Mouse (Mus musculus) midbrain, embryonic 15.5 days (tissue): ENCODE results near the gene Arl3. TPM values are rescaled to one million over a fixed set of nuclear protein-coding genes. Genes with fewer than 3 reads are reported as not detected.

Source experiments
- ATAC-seq: fragments of 200-750 bp; cut with Nextera tagmentation; replicated peaks from 2 replicates; pipeline ENCODE4 v1.8.0; 2017; ENCODE audit warnings: moderate TSS enrichment
- H3K27ac ChIP-seq: fragments of 300-500 bp; sonication (generic); 2 replicates; pipeline ENCODE4 v1.5.1; 2015; ENCODE audit warnings: mild to moderate bottlenecking, inconsistent platforms
- H3K27me3 ChIP-seq: fragments of 300-500 bp; sonication (generic); replicated peaks from 2 replicates; pipeline ENCODE4 v1.6.1; 2015; ENCODE audit warnings: inconsistent platforms
- H3K36me3 ChIP-seq: fragments of 300-500 bp; sonication (generic); replicated peaks from 2 replicates; pipeline ENCODE4 v1.6.1; 2015; ENCODE audit warnings: inconsistent platforms
- H3K4me1 ChIP-seq: fragments of 300-500 bp; sonication (generic); 2 replicates; pipeline ENCODE4 v1.6.1; 2015; ENCODE audit warnings: inconsistent platforms
- H3K4me2 ChIP-seq: fragments of 300-500 bp; sonication (generic); 2 replicates; pipeline ENCODE4 v1.6.1; 2015; ENCODE audit warnings: inconsistent platforms, mild to moderate bottlenecking, moderate library complexity
- H3K4me3 ChIP-seq: fragments of 300-500 bp; sonication (generic); 2 replicates; pipeline ENCODE4 v1.5.1; 2015; ENCODE audit warnings: mild to moderate bottlenecking, inconsistent platforms
- H3K9ac ChIP-seq: fragments of 300-500 bp; sonication (generic); 2 replicates; pipeline ENCODE4 v1.6.1; 2015; ENCODE audit warnings: mild to moderate bottlenecking, inconsistent platforms
- H3K9me3 ChIP-seq: fragments of 300-500 bp; sonication (generic); 2 replicates; pipeline ENCODE4 v1.6.1; 2016; ENCODE audit warnings: inconsistent platforms
- WGBS: fragments of 180-500 bp; shearing (Covaris S2); methylation state at CpG from one replicate; pipeline ENCODE4 v1.1.7; 2015; ENCODE audit warnings: mixed read lengths; 5-methylcytosine and 5-hydroxymethylcytosine counted together
- polyA plus RNA-seq: library from polyadenylated mRNA; unstranded; fragments of >200 nt; fragmentation: Nextera tagmentation; extraction: Ambion mirVana; gene quantifications from 2 replicates; pipeline ENCODE4 v1.2.1, GENCODE M21; 2015

The Arl3 gene
- polyA plus RNA-seq, 1 experiment from 2014 or later, result 210 TPM

DNA sequence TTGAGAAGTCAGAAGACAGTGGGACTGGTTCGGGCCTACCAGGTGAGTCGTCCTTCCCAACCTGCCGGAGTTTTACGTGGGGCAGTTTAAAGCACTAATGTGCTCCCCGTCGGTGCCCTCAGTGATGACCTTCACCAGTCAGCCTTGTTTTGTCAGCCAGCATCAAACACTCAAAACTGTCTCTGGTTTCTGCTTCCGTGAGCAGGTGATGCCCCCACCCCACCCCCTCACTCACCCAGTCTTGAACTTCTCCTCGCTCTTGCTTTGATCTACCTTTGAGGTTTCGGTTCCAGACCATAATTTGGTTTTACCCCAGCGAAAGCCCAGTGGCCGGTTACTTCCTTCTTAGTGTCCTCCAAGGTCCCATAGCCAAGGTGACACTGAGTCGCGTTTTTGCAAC lies 33.7 kb upstream of the Arl3 start:
- H3K4me1 ChIP-seq, result no peaks in the 10 kb centered on the region
- WGBS, result 95% methylated on average over 13 of the region's 13 CpGs
- H3K9ac ChIP-seq, result no peak overlapping the region
- no peaks in the 10 kb centered on the region for H3K27me3 ChIP-seq
- no peak overlapping the region for H3K27ac ChIP-seq
- no peak overlapping the region for H3K4me2 ChIP-seq
- H3K4me3 ChIP-seq, result no peak overlapping the region
- peaks cover 14% of the 10 kb centered on the region; the same call in 1 of the 2 replicates for H3K36me3 ChIP-seq
- H3K9me3 ChIP-seq, result no peaks in the 10 kb centered on the region
- ATAC-seq, result no peak

DNA sequence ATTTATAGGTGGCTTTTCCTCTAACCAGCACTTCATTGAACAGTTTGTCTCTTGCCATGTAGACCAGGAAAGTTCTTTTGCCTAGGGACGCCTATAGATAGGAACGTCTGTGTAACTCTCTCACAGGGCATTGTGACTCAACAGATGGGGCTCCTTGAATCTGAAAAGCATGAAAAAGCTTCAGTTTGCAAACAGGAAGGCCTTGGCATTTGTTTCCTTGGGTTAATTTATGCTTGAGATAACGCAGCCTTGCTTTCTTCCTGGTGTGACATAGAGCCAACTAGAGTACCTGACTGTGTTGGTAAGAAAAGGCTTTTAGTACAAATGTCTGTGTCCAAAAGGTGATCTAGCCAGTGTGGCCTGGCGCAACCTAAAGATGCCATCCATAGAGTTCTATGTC lies 29.4 kb upstream of the Arl3 start:
- H3K27ac ChIP-seq, result no peak overlapping the region
- no peak overlapping the region for H3K9ac ChIP-seq
- no peak overlapping the region for H3K4me3 ChIP-seq
- ATAC-seq, result no peak
- H3K27me3 ChIP-seq, result no peaks in the 10 kb centered on the region
- WGBS, result 89% methylated on average over 4 of the region's 4 CpGs
- 0 out of 2 replicates have a peak, but pooled peaks cover 8% of the 10 kb centered on the region for H3K36me3 ChIP-seq
- H3K4me1 ChIP-seq, result peaks cover 25% of the 10 kb centered on the region
- no peak overlapping the region for H3K4me2 ChIP-seq
- H3K9me3 ChIP-seq, result no peaks in the 10 kb centered on the region

DNA sequence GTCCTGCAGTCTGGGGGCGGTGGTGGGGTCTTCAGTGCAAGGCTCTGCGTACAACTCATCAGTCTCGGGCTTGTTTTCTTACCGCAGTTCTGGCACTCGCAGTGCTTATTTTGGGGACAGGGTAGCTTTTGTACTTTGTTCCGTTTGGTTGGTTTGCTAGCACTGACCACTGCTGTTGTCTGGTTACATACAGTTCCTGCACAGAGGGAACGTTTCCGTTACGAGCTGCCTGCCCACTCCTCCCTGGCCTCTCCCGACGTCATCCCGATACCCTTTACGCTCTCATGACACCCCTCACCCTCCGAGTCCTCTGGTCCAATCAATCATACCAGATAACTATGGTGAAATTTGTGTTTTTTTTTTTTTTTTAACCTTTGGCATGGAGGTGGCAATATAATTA lies 28.5 kb upstream of the Arl3 start:
- Histone ChIP-seq H3K27ac (no peak overlapping the region), H3K36me3 (0 out of 2 replicates have a peak, but pooled peaks cover 8% of the 10 kb centered on the region), H3K27me3 (no peaks in the 10 kb centered on the region), H3K4me2 (no peak overlapping the region), H3K4me3 (no peak overlapping the region), H3K4me1 (peaks cover 25% of the 10 kb centered on the region), H3K9ac (no peak overlapping the region), H3K9me3 (no peaks in the 10 kb centered on the region)
- WGBS, result 90% methylated on average over 14 of the region's 14 CpGs
- no peak for ATAC-seq

DNA sequence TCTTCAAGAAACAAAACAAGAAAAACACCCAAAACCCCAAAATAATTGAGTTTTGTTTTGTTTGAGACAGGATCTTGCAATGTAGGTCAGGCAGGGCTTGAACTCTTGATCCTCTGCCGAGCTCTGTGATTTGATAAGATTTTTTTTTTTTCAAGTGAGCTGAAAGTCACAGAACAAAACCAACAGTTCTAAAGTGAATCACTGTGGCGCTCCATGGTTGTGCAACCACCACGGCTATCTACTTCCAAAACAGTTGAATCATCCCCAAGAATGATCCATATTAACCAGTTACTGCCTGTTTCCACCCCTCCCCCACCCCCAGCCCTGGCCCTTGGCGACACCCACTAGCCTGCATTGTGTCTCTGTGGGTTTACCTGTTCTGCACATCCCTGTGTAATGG lies 27.4 kb upstream of the Arl3 start:
- Histone ChIP-seq H3K4me3 (peak overlapping the region; percentile 97; the same call in 1 of the 2 replicates), H3K9ac (no peak overlapping the region)

DNA sequence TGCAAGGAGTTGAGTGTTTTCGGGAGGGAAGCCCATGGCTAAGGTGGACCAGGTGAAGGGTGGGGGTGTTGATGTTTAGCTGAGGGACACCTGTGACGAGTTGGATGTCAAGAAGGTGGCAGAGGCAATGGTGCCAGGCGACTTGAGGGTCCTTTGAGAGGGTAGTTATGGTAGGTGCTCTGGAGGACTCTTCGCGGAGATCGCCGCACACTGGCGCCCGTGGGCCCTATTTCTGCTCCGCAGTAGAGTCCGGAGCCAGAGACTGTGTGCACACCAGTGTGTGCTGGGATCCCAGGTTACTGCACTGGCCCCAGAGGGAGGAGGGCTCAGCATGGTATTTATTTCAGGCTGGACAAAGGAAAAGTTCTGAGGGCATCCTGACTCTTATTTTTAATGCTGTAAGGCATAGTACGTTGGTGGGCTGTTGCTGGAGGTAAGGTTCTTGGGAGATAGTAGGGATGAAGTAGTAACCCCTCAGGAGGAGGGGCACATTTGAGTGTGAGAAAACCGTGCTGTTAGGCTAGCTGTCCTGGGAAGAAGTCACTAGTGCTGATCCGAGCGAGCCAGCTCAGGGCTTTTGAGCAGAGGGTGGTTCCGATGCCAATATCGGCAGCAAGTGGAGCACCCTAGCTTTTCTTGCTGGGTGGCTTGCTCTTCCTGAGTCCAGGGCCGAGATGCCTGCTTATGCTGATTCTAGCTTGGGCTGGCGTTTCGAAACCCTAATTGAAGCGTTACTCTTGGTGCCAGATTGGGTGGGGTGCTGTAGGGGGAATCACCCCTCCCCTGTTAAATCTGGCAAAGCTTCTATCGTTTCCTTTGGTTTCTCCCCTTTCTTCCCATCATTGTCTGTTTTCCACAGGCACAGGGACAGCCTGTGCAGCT lies 26.6 kb upstream of the Arl3 start:
- peak overlapping the region; percentile 98 for H3K4me2 ChIP-seq
- peak overlapping the region; percentile 97 for H3K4me3 ChIP-seq
- peak overlapping the region; percentile 73 for H3K27ac ChIP-seq
- peaks cover 3% of the 10 kb centered on the region; the same call in 1 of the 2 replicates for H3K36me3 ChIP-seq
- WGBS, result 18% methylated on average over 22 of the region's 22 CpGs
- H3K9ac ChIP-seq, result peak overlapping the region; percentile 84
- H3K4me1 ChIP-seq, result peaks cover 25% of the 10 kb centered on the region
- H3K9me3 ChIP-seq, result no peaks in the 10 kb centered on the region
- ATAC-seq, result peak; percentile 32
- H3K27me3 ChIP-seq, result no peaks in the 10 kb centered on the region

More for the DNA sequence above, 27.4 kb upstream of the Arl3 start:
- Histone ChIP-seq H3K36me3 (no peaks in the 10 kb centered on the region), H3K27me3 (no peaks in the 10 kb centered on the region), H3K9me3 (no peaks in the 10 kb centered on the region), H3K27ac (no peak overlapping the region), H3K4me2 (peak overlapping the region; percentile 98), H3K4me1 (peaks cover 25% of the 10 kb centered on the region)
- no peak for ATAC-seq
- WGBS, result 83% methylated on average over 4 of the region's 4 CpGs

DNA sequence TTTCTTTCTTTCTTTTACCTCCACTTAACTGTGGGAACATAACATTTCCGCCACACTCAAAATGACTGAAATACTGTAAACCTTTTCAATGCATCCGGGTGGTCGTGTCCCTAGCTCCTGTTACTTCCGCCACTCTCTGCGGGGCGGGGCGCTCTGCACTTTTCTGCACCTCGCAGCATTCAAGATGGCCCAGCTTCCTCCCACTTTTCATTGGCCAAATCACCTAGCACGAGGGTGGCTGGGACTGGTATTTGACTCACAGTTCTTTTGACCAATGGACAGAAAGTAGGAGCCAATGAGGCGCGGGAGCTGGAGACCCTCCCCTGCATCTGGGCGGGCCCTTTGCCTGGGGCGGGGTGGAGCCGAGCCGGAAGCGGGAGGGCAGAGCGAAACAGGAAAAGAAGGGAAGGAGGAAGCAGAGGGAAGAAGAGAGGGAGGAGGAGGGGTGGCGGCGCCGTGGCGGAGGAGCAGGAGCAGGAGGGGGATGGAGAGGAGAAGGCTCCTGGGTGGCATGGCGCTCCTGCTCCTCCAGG lies 25.8 kb upstream of the Arl3 start, which contains the start of gene Wbp1l:
Gene Wbp1l, plus strand, starts transcription at position 365 of the 533 bp plus-strand sequence.
- Histone ChIP-seq H3K27ac (peak within 1 kb of the TSS; percentile 73), H3K36me3 (peaks cover 5% of the 10 kb centered on the region; the same call in 1 of the 2 replicates), H3K4me1 (peaks cover 25% of the 10 kb centered on the region), H3K27me3 (no peaks in the 10 kb centered on the region), H3K9me3 (no peaks in the 10 kb centered on the region), H3K4me3 (peak within 1 kb of the TSS; percentile 97), H3K4me2 (peak within 1 kb of the TSS; percentile 98), H3K9ac (peak within 1 kb of the TSS; percentile 84)
- WGBS, result under 1% methylated on average over 22 of the region's 22 CpGs
- ATAC-seq, result peak; percentile 99

DNA sequence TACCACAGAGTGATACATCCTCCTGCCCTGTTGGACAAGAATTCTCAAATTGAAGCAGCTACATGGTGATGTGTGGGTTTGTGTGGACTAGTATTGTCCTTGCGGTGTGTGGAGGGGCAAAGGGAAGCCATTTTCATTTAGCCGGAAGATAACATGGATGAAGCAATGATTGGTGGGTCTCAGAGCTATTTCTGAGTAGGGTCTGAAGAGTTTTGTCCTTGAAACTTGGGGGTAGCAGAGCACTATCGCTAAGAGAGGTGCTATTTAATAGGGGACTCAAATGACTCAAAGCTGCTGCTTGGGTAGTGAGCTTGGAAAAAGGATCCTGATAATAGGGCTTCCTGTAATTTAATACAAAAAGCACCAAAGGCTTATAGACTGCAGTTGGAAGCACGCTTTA lies 25.2 kb upstream of the Arl3 start:
- H3K27me3 ChIP-seq, result no peaks in the 10 kb centered on the region
- WGBS, result 73% methylated on average over 4 of the region's 4 CpGs
- no peak for ATAC-seq
- no peaks in the 10 kb centered on the region for H3K9me3 ChIP-seq
- peaks cover 9% of the 10 kb centered on the region for H3K36me3 ChIP-seq
- H3K4me2 ChIP-seq, result peak overlapping the region; percentile 41
- H3K4me1 ChIP-seq, result peaks cover 25% of the 10 kb centered on the region
- H3K4me3 ChIP-seq, result peak overlapping the region; percentile 97
- H3K9ac ChIP-seq, result no peak overlapping the region
- H3K27ac ChIP-seq, result 0 out of 2 replicates have a peak overlapping the region, but pooled peaks have one; percentile 34

DNA sequence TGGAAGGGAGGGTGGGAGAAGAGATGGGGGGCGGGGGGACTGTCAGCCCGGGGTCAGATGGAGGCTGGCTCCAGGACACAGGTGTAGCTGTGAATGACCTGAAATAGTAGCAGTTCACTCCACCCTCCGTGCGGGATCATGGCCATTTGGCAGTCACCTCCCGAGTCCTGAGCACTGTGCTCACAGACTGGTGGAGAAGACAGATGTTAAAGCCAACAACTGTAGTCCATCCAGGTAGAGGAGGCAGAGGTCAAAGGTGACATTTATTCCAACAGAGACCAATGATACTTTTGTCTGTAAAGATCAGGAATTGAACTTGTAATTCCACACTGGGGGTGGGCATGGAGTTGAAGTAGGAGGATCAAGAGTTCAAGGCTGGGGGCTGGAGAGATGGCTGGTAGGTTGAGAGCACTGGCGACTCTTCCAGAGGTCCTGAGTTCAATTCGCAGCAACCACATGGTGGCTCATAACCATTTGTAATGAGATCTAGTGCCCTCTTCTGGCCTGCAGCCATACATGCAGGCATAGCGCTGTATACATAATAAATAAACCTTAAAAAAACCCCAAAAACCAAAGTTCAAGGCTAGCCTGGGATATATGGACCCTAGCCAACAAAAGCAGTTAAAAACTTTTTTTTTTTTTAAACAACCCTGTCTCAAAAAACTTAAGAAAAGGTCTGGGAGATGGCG lies 19.9 kb upstream of the Arl3 start:
- ATAC-seq, result no peak
- H3K36me3 ChIP-seq, result peaks cover 12% of the 10 kb centered on the region
- H3K27me3 ChIP-seq, result no peaks in the 10 kb centered on the region
- H3K4me2 ChIP-seq, result no peak overlapping the region
- H3K4me1 ChIP-seq, result 0 out of 2 replicates have a peak, but pooled peaks cover under 1% of the 10 kb centered on the region
- no peak overlapping the region for H3K4me3 ChIP-seq
- no peak overlapping the region for H3K27ac ChIP-seq
- 96% methylated on average over 9 of the region's 9 CpGs for WGBS
- no peak overlapping the region for H3K9ac ChIP-seq
- no peaks in the 10 kb centered on the region for H3K9me3 ChIP-seq

DNA sequence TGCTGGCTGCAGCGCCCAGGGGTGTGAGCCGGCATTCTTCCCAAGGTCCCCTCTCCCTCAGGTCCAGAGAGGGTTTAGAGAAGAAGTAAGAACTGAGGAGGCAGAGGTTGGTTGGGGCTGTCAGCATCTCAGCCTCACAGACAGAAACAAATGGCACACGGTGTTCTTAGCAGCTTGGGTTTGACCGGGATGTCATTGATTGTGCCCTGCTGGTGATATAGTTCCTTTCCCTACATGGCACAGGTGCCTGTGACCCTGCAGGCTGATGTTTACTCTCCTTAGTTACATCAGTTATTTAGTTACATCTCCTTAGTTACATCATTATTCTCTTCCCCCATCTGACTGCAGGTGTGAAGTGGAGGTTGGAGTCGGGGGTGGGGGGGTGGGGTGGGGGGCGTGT lies 18.6 kb upstream of the Arl3 start:
- ATAC-seq, result no peak
- no peak overlapping the region for H3K4me2 ChIP-seq
- H3K9ac ChIP-seq, result no peak overlapping the region
- H3K9me3 ChIP-seq, result no peaks in the 10 kb centered on the region
- H3K27ac ChIP-seq, result no peak overlapping the region
- no peaks in the 10 kb centered on the region for H3K4me1 ChIP-seq
- peaks cover 15% of the 10 kb centered on the region for H3K36me3 ChIP-seq
- 93% methylated on average over 6 of the region's 6 CpGs for WGBS
- no peaks in the 10 kb centered on the region for H3K27me3 ChIP-seq
- H3K4me3 ChIP-seq, result no peak overlapping the region

DNA sequence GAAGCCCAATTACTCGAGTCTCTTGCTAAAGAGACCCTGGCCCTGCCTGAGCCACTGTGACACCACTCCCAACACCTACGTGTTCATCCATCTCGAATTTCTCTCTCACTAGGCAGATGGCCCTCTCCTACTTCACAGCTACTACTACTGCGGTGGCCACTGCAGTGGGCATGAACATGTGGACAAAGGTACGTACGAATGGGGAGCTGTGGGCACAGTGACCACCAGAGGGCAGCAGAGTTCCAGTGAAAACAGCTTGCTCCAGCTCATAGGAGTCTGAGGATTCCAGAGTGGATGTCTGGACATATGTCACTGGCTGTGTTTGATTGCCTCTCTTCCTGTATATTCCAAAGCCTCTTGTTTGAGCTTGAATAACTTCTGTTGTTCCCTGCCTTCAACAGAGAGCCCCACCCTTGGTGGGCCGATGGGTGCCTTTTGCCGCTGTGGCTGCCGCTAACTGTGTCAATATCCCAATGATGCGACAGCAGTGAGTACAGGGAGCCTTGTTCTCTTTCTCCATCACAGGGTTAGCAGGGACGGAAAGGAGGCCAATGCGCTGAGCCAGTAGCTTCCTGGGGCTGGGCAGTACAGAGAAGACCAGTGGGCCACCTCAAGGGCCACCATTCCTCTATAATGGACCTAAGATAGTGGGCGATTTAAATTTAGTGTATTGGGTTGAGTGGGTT lies 15.0 kb upstream of the Arl3 start:
- H3K4me2 ChIP-seq, result no peak overlapping the region
- H3K4me1 ChIP-seq, result no peaks in the 10 kb centered on the region
- H3K27me3 ChIP-seq, result no peaks in the 10 kb centered on the region
- no peak overlapping the region for H3K4me3 ChIP-seq
- no peaks in the 10 kb centered on the region for H3K9me3 ChIP-seq
- 0 out of 2 replicates have a peak, but pooled peaks cover 6% of the 10 kb centered on the region for H3K36me3 ChIP-seq
- ATAC-seq, result peak; percentile 71; the same call in 1 of the 2 replicates
- H3K9ac ChIP-seq, result no peak overlapping the region
- WGBS, result 59% methylated on average over 13 of the region's 13 CpGs
- no peak overlapping the region for H3K27ac ChIP-seq

DNA sequence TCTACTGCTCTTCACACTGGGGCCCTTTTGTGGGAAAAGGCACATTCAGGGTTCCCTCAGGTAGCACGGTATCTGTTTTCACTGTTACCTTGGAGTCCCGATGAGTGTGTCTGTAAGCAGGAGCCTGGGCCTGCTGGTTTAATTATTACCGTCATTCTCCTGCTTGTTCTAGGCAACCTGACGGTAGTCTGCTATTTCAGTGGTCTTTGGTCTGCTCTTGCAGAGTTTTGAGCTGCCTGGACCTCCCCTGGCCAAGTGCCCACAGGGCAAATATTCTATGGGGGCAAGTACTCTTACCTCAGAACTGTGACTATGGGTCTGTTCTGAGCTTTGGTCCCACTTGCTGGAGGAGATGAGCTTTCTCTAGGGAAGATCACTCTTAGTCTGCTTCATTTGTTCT lies 2.2 kb upstream of the Arl3 start:
- Histone ChIP-seq H3K9me3 (no peaks in the 10 kb centered on the region), H3K27me3 (no peaks in the 10 kb centered on the region), H3K9ac (no peak overlapping the region), H3K36me3 (no peaks in the 10 kb centered on the region), H3K4me3 (no peak overlapping the region), H3K4me2 (no peak overlapping the region), H3K27ac (no peak overlapping the region), H3K4me1 (peaks cover 25% of the 10 kb centered on the region)
- no peak for ATAC-seq
- WGBS, result 78% methylated on average over 4 of the region's 4 CpGs

DNA sequence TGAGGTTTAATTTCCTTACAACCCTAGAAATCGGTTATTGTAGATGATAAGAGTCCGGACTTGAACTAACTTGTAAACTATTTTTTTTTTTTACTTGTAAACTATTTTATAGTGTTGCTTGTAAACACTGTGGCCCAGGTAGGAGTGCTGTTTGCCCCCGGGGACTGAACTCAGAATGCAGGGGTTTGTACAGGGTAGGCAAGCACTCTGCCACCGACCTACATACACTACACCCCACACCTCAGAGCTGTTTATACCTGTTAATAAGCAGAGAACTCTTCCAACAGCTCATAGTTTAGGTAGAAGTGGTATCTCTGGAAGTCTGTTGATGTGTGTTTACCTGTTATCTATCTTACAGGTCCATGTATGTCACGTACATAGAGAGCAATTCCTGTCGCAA lies 992 bp upstream of the Arl3 start:
- peak overlapping the region; percentile 83 for H3K4me2 ChIP-seq
- no peaks in the 10 kb centered on the region for H3K36me3 ChIP-seq
- peak overlapping the region; percentile 54; the same call in 1 of the 2 replicates for H3K9ac ChIP-seq
- H3K27ac ChIP-seq, result no peak overlapping the region
- H3K9me3 ChIP-seq, result no peaks in the 10 kb centered on the region
- no peak for ATAC-seq
- H3K4me1 ChIP-seq, result peaks cover 25% of the 10 kb centered on the region
- WGBS, result 51% methylated on average over 6 of the region's 6 CpGs
- peak overlapping the region; percentile 73 for H3K4me3 ChIP-seq
- H3K27me3 ChIP-seq, result no peaks in the 10 kb centered on the region
